Mouse (Mus musculus): Measurements from ENCODE around the gene Haao. TPM values are rescaled to one million over a fixed set of nuclear protein-coding genes. Genes with fewer than 3 reads are reported as not detected.

Haao gene
- total and polyA plus RNA-seq, 3 experiments, result 0.05 to 4.8 (median 1.5) TPM

DNA sequence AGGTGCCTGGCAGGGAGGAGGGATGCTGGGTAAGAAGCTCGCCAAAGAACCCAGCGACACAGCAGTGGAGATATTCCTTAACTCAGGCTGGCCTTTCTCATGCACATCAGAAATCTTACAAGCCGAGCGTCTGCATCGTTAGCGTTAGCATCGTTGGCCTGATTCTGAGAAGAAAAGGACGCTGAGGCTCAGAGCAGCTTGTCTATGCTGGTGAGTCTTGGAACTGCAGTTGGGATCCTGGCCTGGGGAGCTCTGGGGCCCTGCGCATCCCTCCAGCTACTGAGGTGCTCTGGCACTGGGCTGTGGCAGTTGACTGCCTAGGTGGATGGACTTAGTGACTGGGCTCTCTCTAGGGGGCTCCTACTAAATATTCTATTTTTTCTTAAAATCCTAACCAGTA lies 8.6 kb downstream of the Haao start:
- Histone ChIP-seq H3K4me1 (ENCODE audit: insufficient read depth, low read depth, low read length) (peaks cover 4% of the 10 kb centered on the region; the same call in 1 of the 2 replicates), H3K36me3 (replicated peaks) (no peaks in the 10 kb centered on the region), H3K9me3 (replicated peaks) (no peaks in the 10 kb centered on the region), H3K4me3 (ENCODE audit: low read depth, low read length) (no peak overlapping the region), H3K27me3 (ENCODE audit: insufficient read depth, low read length) (peaks cover 60% of the 10 kb centered on the region)
- ATAC-seq (ENCODE audit: extremely low read depth, insufficient number of reproducible peaks, low FRiP score, poor library complexity, severe bottlenecking) (no peak), DNase-seq (ENCODE audit: low spot score) (no peak)
- TF ChIP-seq CTCF (IDR thresholded peaks at IDR 0.05; ENCODE audit: low read depth, low read length) (no peak; the same call in 1 of the 2 replicates), GATA1 (IDR thresholded peaks at IDR 0.05; ENCODE audit: borderline replicate concordance, low read length) (no peak), POLR2AphosphoS5 (IDR thresholded peaks at IDR 0.05; ENCODE audit: insufficient replicate concordance, low read depth, low read length) (no peak), GATA2 (IDR thresholded peaks at IDR 0.05; ENCODE audit: borderline replicate concordance, low read depth, low read length) (no peak), TAL1 (conservative IDR thresholded peaks at IDR 0.05; ENCODE audit: low read depth, low read length) (no peak)

DNA sequence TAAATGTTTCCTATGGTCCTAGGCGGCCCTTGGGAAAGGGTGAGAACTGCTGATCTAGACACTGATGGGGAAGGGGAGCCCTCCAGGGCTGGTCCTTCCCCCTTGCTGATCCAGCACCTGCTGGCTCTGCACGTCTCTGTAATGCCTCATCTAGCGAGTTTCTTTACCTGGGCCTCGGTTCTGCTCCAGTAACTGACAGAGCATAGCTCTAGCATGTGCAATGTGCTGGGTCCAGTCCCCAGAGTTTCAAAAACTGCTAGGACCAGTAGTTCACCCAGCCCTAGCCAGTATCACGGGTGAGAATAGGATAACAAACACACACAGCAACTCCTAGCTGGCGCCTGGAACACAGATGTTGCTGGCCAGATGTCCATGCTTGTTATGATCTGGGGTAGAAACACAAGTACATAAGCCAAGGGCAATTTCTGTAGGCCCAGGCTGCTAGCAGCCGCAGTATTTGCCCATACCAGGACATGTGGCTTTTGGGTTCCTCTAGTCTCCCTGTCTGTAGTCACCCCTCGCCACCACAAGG lies 10.0 kb downstream of the Haao start:
- H3K36me3 ChIP-seq (replicated peaks), result no peaks in the 10 kb centered on the region

GRCm38 (mm10) chr17:83836048-83836447 lies 11.7 kb downstream of the Haao start:
- H3K27me3 ChIP-seq (ENCODE audit: insufficient read depth, low read length), result peaks cover 57% of the 10 kb centered on the region
- no peaks in the 10 kb centered on the region for H3K36me3 ChIP-seq (replicated peaks)
- TF ChIP-seq TAL1 (conservative IDR thresholded peaks at IDR 0.05; ENCODE audit: low read depth, low read length), result no peak
- no peak for TF ChIP-seq POLR2AphosphoS5 (IDR thresholded peaks at IDR 0.05; ENCODE audit: insufficient replicate concordance, low read depth, low read length)
- TF ChIP-seq CTCF (IDR thresholded peaks at IDR 0.05; ENCODE audit: low read depth, low read length), result no peak
- TF ChIP-seq GATA2 (IDR thresholded peaks at IDR 0.05; ENCODE audit: borderline replicate concordance, low read depth, low read length), result no peak
- TF ChIP-seq GATA1 (IDR thresholded peaks at IDR 0.05; ENCODE audit: borderline replicate concordance, low read length), result no peak
- H3K9me3 ChIP-seq (replicated peaks), result no peaks in the 10 kb centered on the region
- DNase-seq (ENCODE audit: low spot score), result no peak
- H3K4me3 ChIP-seq (ENCODE audit: low read depth, low read length), result no peak overlapping the region
- ATAC-seq (ENCODE audit: extremely low read depth, insufficient number of reproducible peaks, low FRiP score, poor library complexity, severe bottlenecking), result no peak
- peaks cover 24% of the 10 kb centered on the region for H3K4me1 ChIP-seq (ENCODE audit: insufficient read depth, low read depth, low read length)

More for the DNA sequence above, 10.0 kb downstream of the Haao start:
- DNase-seq (ENCODE audit: low spot score) (no peak), ATAC-seq (ENCODE audit: extremely low read depth, insufficient number of reproducible peaks, low FRiP score, poor library complexity, severe bottlenecking) (no peak)
- Histone ChIP-seq H3K4me1 (ENCODE audit: insufficient read depth, low read depth, low read length) (peaks cover 16% of the 10 kb centered on the region), H3K9me3 (replicated peaks) (no peaks in the 10 kb centered on the region), H3K4me3 (ENCODE audit: low read depth, low read length) (no peak overlapping the region), H3K27me3 (ENCODE audit: insufficient read depth, low read length) (peaks cover 55% of the 10 kb centered on the region)
- TF ChIP-seq GATA1 (IDR thresholded peaks at IDR 0.05; ENCODE audit: borderline replicate concordance, low read length) (no peak), GATA2 (IDR thresholded peaks at IDR 0.05; ENCODE audit: borderline replicate concordance, low read depth, low read length) (no peak), POLR2AphosphoS5 (IDR thresholded peaks at IDR 0.05; ENCODE audit: insufficient replicate concordance, low read depth, low read length) (no peak), CTCF (IDR thresholded peaks at IDR 0.05; ENCODE audit: low read depth, low read length) (no peak), TAL1 (conservative IDR thresholded peaks at IDR 0.05; ENCODE audit: low read depth, low read length) (no peak)

GRCm38 (mm10) chr17:83834120-83834519 lies 13.6 kb downstream of the Haao start:
- no peak for ATAC-seq (ENCODE audit: extremely low read depth, insufficient number of reproducible peaks, low FRiP score, poor library complexity, severe bottlenecking)
- TF ChIP-seq POLR2AphosphoS5 (IDR thresholded peaks at IDR 0.05; ENCODE audit: insufficient replicate concordance, low read depth, low read length) (no peak), GATA1 (IDR thresholded peaks at IDR 0.05; ENCODE audit: borderline replicate concordance, low read length) (no peak), GATA2 (IDR thresholded peaks at IDR 0.05; ENCODE audit: borderline replicate concordance, low read depth, low read length) (no peak), TAL1 (conservative IDR thresholded peaks at IDR 0.05; ENCODE audit: low read depth, low read length) (no peak), CTCF (IDR thresholded peaks at IDR 0.05; ENCODE audit: low read depth, low read length) (no peak)
- no peak overlapping the region for H3K4me3 ChIP-seq (ENCODE audit: low read depth, low read length)
- H3K4me1 ChIP-seq (ENCODE audit: insufficient read depth, low read depth, low read length), result peaks cover 33% of the 10 kb centered on the region
- no peak for DNase-seq (ENCODE audit: low spot score)
- no peaks in the 10 kb centered on the region for H3K9me3 ChIP-seq (replicated peaks)
- H3K27me3 ChIP-seq (ENCODE audit: insufficient read depth, low read length), result peaks cover 60% of the 10 kb centered on the region
- no peaks in the 10 kb centered on the region for H3K36me3 ChIP-seq (replicated peaks)

DNA sequence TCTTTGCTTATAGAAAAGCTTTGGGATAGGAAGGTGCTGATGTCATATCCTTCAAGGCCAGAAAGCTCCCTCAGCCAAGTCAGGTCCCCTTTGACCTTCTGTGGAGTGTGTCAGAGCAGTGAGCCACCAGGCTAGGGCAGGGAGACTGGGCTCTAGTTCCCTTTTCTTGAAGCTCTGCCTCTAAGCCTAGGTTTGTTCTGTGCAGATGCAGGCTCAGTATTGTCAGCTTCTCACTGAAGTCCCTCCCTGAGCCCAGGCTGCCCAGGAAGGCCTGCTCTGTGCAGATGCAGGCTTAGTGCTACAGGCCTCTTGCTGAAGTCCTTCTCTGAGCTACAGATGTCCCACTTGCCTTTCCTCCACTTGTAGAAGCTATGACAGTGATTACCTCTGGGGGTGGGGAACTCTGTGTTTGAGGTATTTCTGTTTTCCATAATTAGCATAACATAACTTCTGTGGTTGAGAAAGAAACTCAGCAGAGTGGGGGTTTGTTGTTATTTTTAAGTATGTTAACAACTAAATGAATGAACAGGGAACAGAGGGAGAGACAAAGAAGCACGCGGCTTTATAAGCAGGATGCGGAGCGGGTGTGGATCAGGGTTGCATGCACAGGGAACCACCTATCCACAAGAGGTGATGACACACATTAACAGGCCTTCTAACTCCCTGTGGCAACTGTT lies 17.0 kb downstream of the Haao start:
- H3K4me3 ChIP-seq (ENCODE audit: low read depth, low read length), result no peak overlapping the region
- TF ChIP-seq TAL1 (conservative IDR thresholded peaks at IDR 0.05; ENCODE audit: low read depth, low read length) (no peak), CTCF (IDR thresholded peaks at IDR 0.05; ENCODE audit: low read depth, low read length) (no peak), POLR2AphosphoS5 (IDR thresholded peaks at IDR 0.05; ENCODE audit: insufficient replicate concordance, low read depth, low read length) (no peak), GATA1 (IDR thresholded peaks at IDR 0.05; ENCODE audit: borderline replicate concordance, low read length) (no peak), GATA2 (IDR thresholded peaks at IDR 0.05; ENCODE audit: borderline replicate concordance, low read depth, low read length) (no peak)
- no peak for DNase-seq (ENCODE audit: low spot score)
- ATAC-seq (ENCODE audit: extremely low read depth, insufficient number of reproducible peaks, low FRiP score, poor library complexity, severe bottlenecking), result peak; percentile 57
- H3K9me3 ChIP-seq (replicated peaks), result no peaks in the 10 kb centered on the region
- peaks cover 34% of the 10 kb centered on the region for H3K4me1 ChIP-seq (ENCODE audit: insufficient read depth, low read depth, low read length)
- H3K36me3 ChIP-seq (replicated peaks), result no peaks in the 10 kb centered on the region
- H3K27me3 ChIP-seq (ENCODE audit: insufficient read depth, low read length), result peaks cover 45% of the 10 kb centered on the region

DNA sequence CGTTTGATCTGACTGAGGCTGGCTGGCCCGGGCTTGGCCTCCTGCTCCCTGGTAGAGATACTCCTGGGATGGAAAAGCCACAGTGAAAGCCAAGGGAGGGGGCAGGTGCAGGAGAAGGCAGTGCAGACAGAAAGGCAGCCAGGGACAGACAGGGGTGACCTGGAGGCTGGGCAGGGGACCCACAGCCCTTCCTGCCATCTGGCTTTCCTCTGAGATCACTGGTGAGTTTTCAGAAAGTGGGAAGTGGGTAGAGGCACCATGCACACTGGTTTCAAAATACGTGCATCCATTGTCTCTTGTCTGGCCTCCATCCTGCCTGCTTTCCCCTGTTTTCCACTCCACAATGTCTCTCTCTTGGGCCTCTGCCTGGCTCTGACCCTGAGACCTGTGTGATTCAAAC lies 18.4 kb downstream of the Haao start:
- DNase-seq (ENCODE audit: low spot score) (no peak), ATAC-seq (ENCODE audit: extremely low read depth, insufficient number of reproducible peaks, low FRiP score, poor library complexity, severe bottlenecking) (no peak)
- Histone ChIP-seq H3K36me3 (replicated peaks) (no peaks in the 10 kb centered on the region), H3K4me3 (ENCODE audit: low read depth, low read length) (no peak overlapping the region), H3K27me3 (ENCODE audit: insufficient read depth, low read length) (peaks cover 33% of the 10 kb centered on the region), H3K9me3 (replicated peaks) (no peaks in the 10 kb centered on the region), H3K4me1 (ENCODE audit: insufficient read depth, low read depth, low read length) (peaks cover 34% of the 10 kb centered on the region)
- no peak for TF ChIP-seq POLR2AphosphoS5 (IDR thresholded peaks at IDR 0.05; ENCODE audit: insufficient replicate concordance, low read depth, low read length)
- no peak for TF ChIP-seq TAL1 (conservative IDR thresholded peaks at IDR 0.05; ENCODE audit: low read depth, low read length)
- no peak for TF ChIP-seq GATA1 (IDR thresholded peaks at IDR 0.05; ENCODE audit: borderline replicate concordance, low read length)
- TF ChIP-seq GATA2 (IDR thresholded peaks at IDR 0.05; ENCODE audit: borderline replicate concordance, low read depth, low read length), result no peak
- no peak for TF ChIP-seq CTCF (IDR thresholded peaks at IDR 0.05; ENCODE audit: low read depth, low read length)

Data from G1E (cell line).